Mouse (Mus musculus) neural tube, embryonic 13.5 days (tissue): ENCODE measurements around the gene Drg1. TPM values are rescaled to one million over a fixed set of nuclear protein-coding genes. Genes with fewer than 3 reads are reported as not detected.

Experiments
- ATAC-seq: fragments of 200-750 bp; cut with Nextera tagmentation; 2 replicates; pipeline ENCODE4 v1.8.0; 2017; ENCODE audit warnings: low read depth, mild to moderate bottlenecking, moderate TSS enrichment, moderate library complexity
- H3K27ac ChIP-seq: fragments of 300-500 bp; sonication (generic); replicated peaks from 2 replicates; pipeline ENCODE4 v1.5.1; 2015; ENCODE audit warnings: moderate library complexity, mild to moderate bottlenecking, inconsistent platforms
- H3K27me3 ChIP-seq: fragments of 300-500 bp; sonication (generic); 2 replicates; pipeline ENCODE4 v1.6.1; 2015; ENCODE audit warnings: mild to moderate bottlenecking, inconsistent platforms
- H3K36me3 ChIP-seq: fragments of 300-500 bp; sonication (generic); 2 replicates; pipeline ENCODE4 v1.6.1; 2015; ENCODE audit warnings: mild to moderate bottlenecking, inconsistent platforms
- H3K4me1 ChIP-seq: fragments of 300-500 bp; sonication (generic); replicated peaks from 2 replicates; pipeline ENCODE4 v1.6.1; 2015; ENCODE audit warnings: inconsistent platforms
- H3K4me2 ChIP-seq: fragments of 300-500 bp; sonication (generic); 2 replicates; pipeline ENCODE4 v1.6.1; 2015; ENCODE audit warnings: inconsistent platforms, mild to moderate bottlenecking, moderate library complexity
- H3K4me3 ChIP-seq: fragments of 300-500 bp; sonication (generic); 2 replicates; pipeline ENCODE4 v1.5.1; 2015; ENCODE audit warnings: mild to moderate bottlenecking, inconsistent platforms
- H3K9ac ChIP-seq: fragments of 300-500 bp; sonication (generic); 2 replicates; pipeline ENCODE4 v1.6.1; 2015; ENCODE audit warnings: moderate library complexity, mild to moderate bottlenecking, inconsistent platforms
- H3K9me3 ChIP-seq: fragments of 300-500 bp; sonication (generic); 2 replicates; pipeline ENCODE4 v1.6.1; 2016; ENCODE audit warnings: inconsistent platforms
- WGBS: fragments of 180-500 bp; shearing (Covaris S2); methylation state at CpG from one replicate; pipeline ENCODE4 v1.1.7; 2015; 5-methylcytosine and 5-hydroxymethylcytosine counted together
- polyA plus RNA-seq: library from polyadenylated mRNA; unstranded; fragments of >200 nt; fragmentation: Nextera tagmentation; extraction: Ambion mirVana; gene quantifications from 2 replicates; pipeline ENCODE4 v1.2.1, GENCODE M21; 2015

Gene Drg1
- polyA plus RNA-seq, result 231 and 270 TPM in 2 replicates

DNA sequence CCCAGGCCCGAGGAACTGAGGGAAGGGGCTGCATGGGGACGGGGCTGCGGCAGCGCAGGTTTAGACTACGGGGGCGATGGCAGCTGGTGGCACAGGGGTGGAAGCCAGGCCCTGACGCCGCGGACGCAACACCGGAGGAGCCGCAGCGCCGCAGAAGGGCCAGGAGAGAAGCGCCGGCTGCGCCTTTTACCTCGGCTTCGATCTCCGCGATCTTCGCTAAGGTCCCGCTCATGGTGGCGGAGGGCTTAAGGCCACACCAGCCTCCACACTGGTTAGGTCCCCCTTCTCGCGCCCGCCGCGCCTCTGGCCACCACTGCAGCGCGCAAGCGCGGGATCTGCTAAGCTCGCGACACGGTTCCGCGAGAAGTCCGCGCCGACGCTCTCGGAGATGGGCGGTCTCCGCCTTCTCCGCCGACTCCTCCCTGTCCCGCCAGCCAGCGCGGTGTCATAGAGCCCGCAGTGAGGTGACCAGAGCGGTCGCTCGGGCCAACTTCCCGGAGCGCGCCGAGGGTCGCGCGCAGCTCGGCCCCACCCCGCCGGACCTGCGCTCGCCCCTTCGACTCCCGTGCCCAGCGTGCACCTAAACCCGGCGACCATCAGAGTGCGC, at the start of gene Drg1:
Drg1 (minus strand) TSS at position 337 of the 607 bp plus-strand sequence.
- H3K4me1 ChIP-seq, result peaks cover 34% of the 10 kb centered on the region
- H3K27me3 ChIP-seq, result no peaks in the 10 kb centered on the region
- peaks cover 25% of the 10 kb centered on the region for H3K36me3 ChIP-seq
- peak within 1 kb of the TSS; percentile 91 for H3K4me3 ChIP-seq
- H3K9me3 ChIP-seq, result no peaks in the 10 kb centered on the region
- ATAC-seq, result peak; percentile 99
- H3K27ac ChIP-seq, result peak within 1 kb of the TSS; percentile 96
- WGBS, result under 1% methylated on average over 72 of the region's 72 CpGs
- peak within 1 kb of the TSS; percentile 99 for H3K9ac ChIP-seq
- H3K4me2 ChIP-seq, result peak within 1 kb of the TSS; percentile 70

DNA sequence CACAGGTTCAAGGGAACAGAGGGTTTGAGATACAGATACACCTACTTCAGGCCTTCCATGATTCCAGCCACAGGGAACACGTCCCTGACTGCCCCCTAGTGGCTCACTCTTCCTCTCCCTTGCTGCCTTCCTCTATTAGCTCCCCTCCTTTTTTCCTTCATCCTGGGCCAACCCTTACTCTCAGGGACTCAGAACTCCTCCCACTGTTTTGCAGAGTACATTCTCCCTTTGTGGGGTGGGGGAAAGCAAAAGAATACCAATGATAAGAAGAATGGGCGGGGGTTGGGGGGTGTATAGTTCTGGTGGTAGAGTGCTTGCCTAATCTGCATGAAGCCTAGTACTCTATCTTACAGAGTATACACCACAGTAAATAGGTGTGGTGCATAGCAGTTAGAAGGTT, 47.9 kb upstream of the Drg1 start:
- ATAC-seq, result peak; percentile 66
- no peak overlapping the region for H3K4me2 ChIP-seq
- 39% methylated on average over 2 of the region's 2 CpGs for WGBS
- no peak overlapping the region for H3K27ac ChIP-seq
- no peak overlapping the region for H3K9ac ChIP-seq
- peaks cover 48% of the 10 kb centered on the region for H3K36me3 ChIP-seq
- H3K4me3 ChIP-seq, result no peak overlapping the region
- H3K27me3 ChIP-seq, result no peaks in the 10 kb centered on the region
- H3K4me1 ChIP-seq, result no peaks in the 10 kb centered on the region
- H3K9me3 ChIP-seq, result no peaks in the 10 kb centered on the region

DNA sequence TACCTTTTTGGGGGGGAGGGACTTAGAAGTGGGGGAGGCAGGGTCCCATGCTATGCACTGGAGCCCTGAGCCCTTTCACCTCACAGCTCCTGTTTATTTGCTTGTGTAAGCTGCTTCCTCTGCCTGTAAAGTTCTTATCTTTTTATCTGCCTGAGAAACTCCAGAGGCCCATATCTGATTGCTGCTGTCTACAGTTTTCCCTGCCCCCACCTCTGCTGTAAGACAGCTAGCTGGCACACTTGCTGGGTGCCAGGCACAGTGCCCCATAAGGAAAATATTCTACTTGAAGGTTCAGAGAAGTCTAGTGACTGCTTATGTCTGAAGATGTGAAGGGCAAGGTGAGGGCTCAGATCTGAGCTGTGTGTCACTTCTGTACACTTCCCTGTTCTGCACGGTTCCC, 47.1 kb upstream of the Drg1 start:
- no peaks in the 10 kb centered on the region for H3K4me1 ChIP-seq
- H3K4me2 ChIP-seq, result no peak overlapping the region
- H3K27ac ChIP-seq, result no peak overlapping the region
- H3K36me3 ChIP-seq, result peaks cover 56% of the 10 kb centered on the region
- no peaks in the 10 kb centered on the region for H3K9me3 ChIP-seq
- no peak overlapping the region for H3K9ac ChIP-seq
- no peak for ATAC-seq
- 92% methylated on average over 1 of the region's 1 CpGs for whole genome bisulfite sequencing
- H3K27me3 ChIP-seq, result no peaks in the 10 kb centered on the region
- no peak overlapping the region for H3K4me3 ChIP-seq

- H3K4me1 ChIP-seq, result no peaks in the 10 kb centered on the region
- no peak overlapping the region for H3K9ac ChIP-seq
- no peak overlapping the region for H3K4me2 ChIP-seq
- H3K4me3 ChIP-seq, result no peak overlapping the region
- ATAC-seq, result no peak
- 88% methylated on average over 10 of the region's 10 CpGs for WGBS
- no peaks in the 10 kb centered on the region for H3K27me3 ChIP-seq
- H3K27ac ChIP-seq, result no peak overlapping the region
- no peaks in the 10 kb centered on the region for H3K9me3 ChIP-seq
- peaks cover 63% of the 10 kb centered on the region for H3K36me3 ChIP-seq
These were observed 45.6 kb upstream of the Drg1 start for GRCm38 (mm10) chr11:3311586-3312347.

DNA sequence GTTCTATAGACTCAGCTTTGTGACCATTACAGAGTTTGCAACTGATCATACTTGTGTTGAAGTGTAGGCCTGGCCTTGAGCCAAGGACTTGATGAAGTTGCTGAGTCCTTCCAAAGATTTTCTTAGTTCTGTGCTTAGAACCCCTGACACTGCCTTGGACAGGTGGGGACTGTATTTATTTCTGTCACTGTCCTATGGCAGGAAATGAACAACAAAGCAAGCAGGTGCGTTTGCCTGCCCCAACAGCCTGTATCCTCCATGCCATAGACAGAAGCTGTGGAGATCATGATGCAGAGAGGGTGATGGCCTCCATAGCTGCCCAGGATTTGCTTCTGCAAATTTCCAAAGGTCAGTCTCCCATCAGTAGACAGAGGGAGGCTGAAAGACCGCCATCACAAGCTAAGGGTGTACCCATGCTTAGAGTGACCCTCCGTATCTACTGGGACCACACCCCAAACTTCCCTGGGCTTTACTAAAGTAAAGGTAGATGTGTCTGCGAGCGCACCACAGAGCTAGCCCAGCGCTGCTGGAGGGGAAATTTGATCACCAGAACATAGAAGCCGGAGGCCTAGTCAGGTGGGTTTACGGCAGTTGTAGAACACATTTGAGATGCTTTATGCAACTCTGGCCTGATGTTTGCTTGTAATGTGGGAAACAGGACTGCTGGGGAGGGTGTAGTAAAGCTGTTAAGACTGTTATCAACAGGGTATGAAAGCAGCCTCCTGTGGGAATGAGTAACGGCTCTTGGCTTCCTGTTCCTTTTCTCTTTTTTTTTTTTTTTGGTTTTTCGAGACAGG, 44.8 kb upstream of the Drg1 start:
- H3K9ac ChIP-seq, result no peak overlapping the region
- H3K36me3 ChIP-seq, result peaks cover 70% of the 10 kb centered on the region
- 92% methylated on average over 9 of the region's 10 CpGs for WGBS
- no peaks in the 10 kb centered on the region for H3K4me1 ChIP-seq
- H3K27ac ChIP-seq, result no peak overlapping the region
- ATAC-seq, result no peak
- H3K27me3 ChIP-seq, result no peaks in the 10 kb centered on the region
- no peak overlapping the region for H3K4me2 ChIP-seq
- no peaks in the 10 kb centered on the region for H3K9me3 ChIP-seq
- H3K4me3 ChIP-seq, result no peak overlapping the region

GRCm38 (mm10) chr11:3309884-3310283, 43.7 kb upstream of the Drg1 start:
- no peak overlapping the region for H3K27ac ChIP-seq
- no peak for ATAC-seq
- no peaks in the 10 kb centered on the region for H3K9me3 ChIP-seq
- H3K27me3 ChIP-seq, result no peaks in the 10 kb centered on the region
- no peaks in the 10 kb centered on the region for H3K4me1 ChIP-seq
- H3K4me2 ChIP-seq, result no peak overlapping the region
- no peak overlapping the region for H3K4me3 ChIP-seq
- H3K9ac ChIP-seq, result no peak overlapping the region
- peaks cover 81% of the 10 kb centered on the region for H3K36me3 ChIP-seq
- 93% methylated on average over 4 of the region's 4 CpGs for WGBS

DNA sequence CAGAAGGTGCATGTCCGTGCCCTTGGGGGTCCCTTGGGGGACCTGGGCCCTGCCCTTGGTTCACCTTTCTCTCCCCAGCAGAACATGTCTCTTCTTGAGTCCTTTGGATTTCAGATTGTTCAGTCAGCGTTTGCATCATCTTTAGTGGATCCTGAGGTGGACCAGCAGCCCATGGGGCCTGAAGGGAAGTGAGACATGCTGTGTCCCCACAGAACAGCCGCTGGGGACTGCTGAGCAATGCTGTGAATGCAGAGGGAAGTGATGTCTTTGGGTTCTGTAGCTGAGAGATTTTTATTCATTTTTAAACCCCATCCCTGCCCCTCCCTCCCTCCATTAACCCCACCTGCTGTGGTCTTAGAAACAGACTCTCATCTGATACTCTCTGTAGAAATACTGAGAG, 41.7 kb upstream of the Drg1 start:
- no peaks in the 10 kb centered on the region for H3K4me1 ChIP-seq
- H3K27me3 ChIP-seq, result no peaks in the 10 kb centered on the region
- H3K9ac ChIP-seq, result no peak overlapping the region
- no peaks in the 10 kb centered on the region for H3K9me3 ChIP-seq
- no peak for ATAC-seq
- H3K36me3 ChIP-seq, result peaks cover 98% of the 10 kb centered on the region
- H3K27ac ChIP-seq, result no peak overlapping the region
- no peak overlapping the region for H3K4me2 ChIP-seq
- H3K4me3 ChIP-seq, result no peak overlapping the region
- WGBS, result 97% methylated on average over 3 of the region's 3 CpGs

GRCm38 (mm10) chr11:3305821-3306220, 39.6 kb upstream of the Drg1 start:
- 87% methylated on average over 4 of the region's 4 CpGs for WGBS

GRCm38 (mm10) chr11:3302792-3303191, 36.6 kb upstream of the Drg1 start:
- Histone ChIP-seq H3K27me3 (no peaks in the 10 kb centered on the region), H3K4me1 (peaks cover 1% of the 10 kb centered on the region), H3K4me3 (no peak overlapping the region), H3K9ac (no peak overlapping the region), H3K9me3 (no peaks in the 10 kb centered on the region), H3K27ac (no peak overlapping the region), H3K4me2 (no peak overlapping the region), H3K36me3 (peaks cover 100% of the 10 kb centered on the region)
- ATAC-seq, result no peak
- WGBS, result 90% methylated on average over 4 of the region's 4 CpGs

More at GRCm38 (mm10) chr11:3305821-3306220, 39.6 kb upstream of the Drg1 start:
- no peaks in the 10 kb centered on the region for H3K9me3 ChIP-seq
- ATAC-seq, result no peak
- H3K4me1 ChIP-seq, result no peaks in the 10 kb centered on the region
- H3K27ac ChIP-seq, result no peak overlapping the region
- no peak overlapping the region for H3K4me3 ChIP-seq
- H3K27me3 ChIP-seq, result no peaks in the 10 kb centered on the region
- no peak overlapping the region for H3K9ac ChIP-seq
- peaks cover 100% of the 10 kb centered on the region for H3K36me3 ChIP-seq
- H3K4me2 ChIP-seq, result no peak overlapping the region

DNA sequence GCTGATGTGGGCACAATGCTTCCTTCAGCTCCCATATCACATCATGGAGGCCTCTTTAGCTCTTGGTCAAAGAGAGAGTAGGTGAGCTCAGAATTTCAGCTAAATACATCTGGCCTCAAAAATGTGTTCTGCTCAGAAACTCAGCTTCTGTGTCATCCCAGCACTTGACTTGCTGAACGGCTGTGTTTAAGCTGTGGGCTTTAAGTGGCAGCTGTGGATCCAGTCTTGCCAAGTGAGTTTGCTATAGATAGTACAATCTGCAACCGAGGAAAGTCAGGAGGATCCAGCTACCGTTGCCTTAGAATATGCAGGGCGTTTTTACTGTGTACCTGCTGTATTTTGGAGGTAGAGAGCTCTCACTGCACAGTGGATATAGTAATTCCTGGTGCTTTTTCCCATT, 36.2 kb upstream of the Drg1 start:
- H3K4me1 ChIP-seq, result peaks cover 5% of the 10 kb centered on the region
- peaks cover 100% of the 10 kb centered on the region for H3K36me3 ChIP-seq
- no peaks in the 10 kb centered on the region for H3K9me3 ChIP-seq
- no peaks in the 10 kb centered on the region for H3K27me3 ChIP-seq
- H3K4me2 ChIP-seq, result no peak overlapping the region
- H3K9ac ChIP-seq, result no peak overlapping the region
- H3K4me3 ChIP-seq, result no peak overlapping the region
- no peak overlapping the region for H3K27ac ChIP-seq
- ATAC-seq, result no peak
- 94% methylated on average over 4 of the region's 4 CpGs for WGBS

DNA sequence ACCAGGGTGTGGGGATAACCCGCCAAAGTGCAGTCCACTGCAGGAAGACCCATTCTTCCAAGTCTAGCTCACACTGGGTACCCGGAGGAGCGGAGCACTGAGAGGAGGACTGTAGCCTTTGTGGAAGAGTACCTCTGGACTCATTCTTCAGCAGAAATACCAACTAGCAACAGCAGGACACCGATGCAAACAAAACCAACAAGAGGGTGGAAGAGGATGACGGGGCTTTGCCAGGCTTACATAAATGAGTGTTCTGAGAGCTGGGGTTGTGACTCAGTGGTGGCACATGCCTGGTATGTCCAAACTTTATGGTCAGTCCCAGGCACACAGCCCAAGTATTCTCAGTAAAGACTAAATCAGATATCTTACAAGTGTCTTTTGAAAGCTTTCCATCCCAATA, 34.9 kb upstream of the Drg1 start:
- 92% methylated on average over 5 of the region's 5 CpGs for WGBS
- H3K4me1 ChIP-seq, result peaks cover 19% of the 10 kb centered on the region
- ATAC-seq, result no peak

GRCm38 (mm10) chr11:3298813-3299185, 32.6 kb upstream of the Drg1 start:
- Histone ChIP-seq H3K9ac (no peak overlapping the region), H3K4me2 (no peak overlapping the region), H3K36me3 (peaks cover 100% of the 10 kb centered on the region), H3K4me1 (peaks cover 41% of the 10 kb centered on the region), H3K27ac (no peak overlapping the region), H3K9me3 (no peaks in the 10 kb centered on the region), H3K27me3 (no peaks in the 10 kb centered on the region), H3K4me3 (no peak overlapping the region)
- WGBS, result 92% methylated on average over 14 of the region's 14 CpGs
- ATAC-seq, result no peak

More for the DNA sequence above, 34.9 kb upstream of the Drg1 start:
- no peaks in the 10 kb centered on the region for H3K9me3 ChIP-seq
- no peak overlapping the region for H3K9ac ChIP-seq
- H3K27me3 ChIP-seq, result no peaks in the 10 kb centered on the region
- H3K4me3 ChIP-seq, result no peak overlapping the region
- peaks cover 100% of the 10 kb centered on the region for H3K36me3 ChIP-seq
- H3K4me2 ChIP-seq, result no peak overlapping the region
- no peak overlapping the region for H3K27ac ChIP-seq
